Mouse (Mus musculus) induced T-regulatory cell, adult 2 months (primary cell): Measurements from ENCODE around the gene Ccdc24.

Experiments
- DNase-seq: peaks from one replicate; pipeline ENCODE4 v3.0.0-alpha.2; 2012; ENCODE audit warnings: low read depth

Gene Ccdc24

DNA sequence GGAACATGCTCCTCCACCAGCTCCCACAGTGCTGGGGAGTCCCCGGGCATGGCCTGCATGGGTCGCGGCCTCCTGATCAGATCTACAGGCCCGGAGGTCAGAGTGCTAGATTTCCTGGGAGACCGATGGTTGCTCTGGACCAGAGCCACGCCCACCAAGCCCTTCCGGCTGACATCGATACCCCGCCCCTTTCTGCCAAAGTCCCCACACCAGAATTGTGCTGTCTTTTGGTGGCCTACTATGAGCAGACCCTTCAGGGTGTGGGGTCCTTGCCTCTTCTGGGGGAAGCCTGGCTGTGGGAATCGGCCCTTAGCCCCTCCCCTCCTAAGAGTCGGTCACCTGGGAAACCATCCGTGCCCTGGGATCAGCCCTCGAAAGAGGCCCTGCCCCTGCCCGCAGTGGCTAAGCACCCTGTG lies at the start of gene Ccdc24:
TSS of gene Ccdc24 (minus strand) at position 87 of the 416 bp plus-strand sequence.
- no peak for DNase-seq

DNA sequence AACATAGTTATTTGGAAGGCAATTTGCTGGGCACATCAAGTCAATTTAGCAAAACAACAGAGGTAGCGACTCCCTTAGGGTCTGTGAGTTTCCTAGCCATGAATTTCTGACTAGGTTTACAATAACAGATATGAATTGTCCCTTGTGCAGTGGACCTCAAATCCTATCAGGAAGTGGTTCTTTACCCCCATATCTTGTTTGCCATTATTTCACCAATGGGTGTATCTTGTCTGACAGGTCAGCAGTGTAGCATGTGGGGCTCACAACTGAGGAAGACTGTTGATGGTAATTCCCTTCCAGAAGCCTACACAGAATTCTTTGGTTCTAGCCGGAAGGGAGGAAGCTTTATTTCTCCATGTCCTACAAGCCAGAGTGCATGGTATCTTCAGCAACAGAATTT lies 49.0 kb upstream of the Ccdc24 start:
- DNase-seq, result no peak

- DNase-seq, result no peak
Observed at GRCm38 (mm10) chr4:117918762-117919161, 46.4 kb upstream of the Ccdc24 start.

GRCm38 (mm10) chr4:117918261-117918660 lies 45.9 kb upstream of the Ccdc24 start:
- no peak for DNase-seq

DNA sequence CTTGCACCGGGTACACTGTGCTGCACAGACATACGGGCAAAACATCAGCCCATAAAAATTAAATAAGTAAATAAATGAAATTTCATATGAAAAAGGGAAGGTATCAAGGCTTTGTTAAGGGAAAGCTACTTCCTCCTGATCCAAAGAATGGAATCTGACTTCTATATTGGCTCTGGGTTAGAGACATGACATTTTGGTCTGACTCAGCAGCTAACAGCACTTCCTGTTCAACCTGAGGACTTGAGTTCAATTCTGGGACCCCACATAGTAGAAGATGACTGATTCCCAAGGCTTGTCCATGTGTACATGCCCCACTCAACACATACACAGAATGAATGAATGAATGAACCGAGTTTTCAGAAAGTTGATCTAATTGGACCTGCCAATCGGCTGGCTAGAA lies 45.5 kb upstream of the Ccdc24 start:
- no peak for DNase-seq

DNA sequence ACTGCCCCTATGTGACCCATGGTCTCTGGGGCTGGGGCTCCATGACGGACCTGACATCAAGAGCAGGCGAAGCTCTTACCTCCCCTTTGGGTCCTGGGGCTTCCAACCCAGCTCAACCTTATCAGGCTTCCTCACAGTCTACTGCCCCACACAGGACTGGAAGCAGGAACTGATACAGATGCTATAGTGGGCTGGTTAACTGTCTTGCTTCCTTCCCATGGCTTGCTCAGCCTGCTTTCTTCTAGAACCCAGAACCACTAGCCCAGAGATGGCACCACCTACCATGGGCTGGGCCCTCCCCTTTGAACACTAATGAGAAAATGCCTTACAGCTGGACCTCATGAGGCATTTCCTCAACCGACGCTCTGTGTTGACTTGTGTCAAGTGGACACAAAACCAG lies 45.0 kb upstream of the Ccdc24 start:
- DNase-seq, result no peak

- DNase-seq, result no peak
Observed at GRCm38 (mm10) chr4:117916386-117916785, 44.0 kb upstream of the Ccdc24 start.

DNA sequence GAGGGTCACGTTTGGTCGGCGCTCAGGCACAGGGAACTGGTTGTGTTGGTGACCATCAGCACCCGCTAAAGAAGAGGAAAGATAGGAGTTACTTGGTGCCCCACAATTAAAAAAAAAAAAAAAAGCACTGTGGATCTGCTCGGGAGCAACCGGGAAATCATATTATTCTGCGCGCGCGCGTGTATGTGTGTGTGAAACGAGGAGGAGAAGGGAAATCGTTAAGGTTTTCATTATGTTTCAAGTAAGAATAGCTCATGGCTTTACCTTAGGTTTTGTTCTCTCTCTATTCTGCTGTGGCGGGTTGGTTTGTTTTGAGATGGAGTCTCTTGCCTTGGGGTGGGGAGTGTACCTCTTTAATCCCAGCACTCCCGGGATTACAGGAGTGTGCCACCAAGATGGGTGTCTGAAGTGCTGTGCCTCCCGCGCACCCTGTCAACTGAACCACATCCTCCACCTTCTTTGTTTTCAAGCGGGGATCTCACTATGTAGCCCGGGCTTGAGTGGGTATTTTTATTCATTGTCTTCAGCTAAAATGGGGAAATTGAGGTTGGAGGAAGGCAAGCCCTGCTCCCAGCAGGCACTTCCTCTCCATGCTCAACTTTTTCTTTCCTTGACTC lies 43.2 kb upstream of the Ccdc24 start:
- DNase-seq, result no peak

DNA sequence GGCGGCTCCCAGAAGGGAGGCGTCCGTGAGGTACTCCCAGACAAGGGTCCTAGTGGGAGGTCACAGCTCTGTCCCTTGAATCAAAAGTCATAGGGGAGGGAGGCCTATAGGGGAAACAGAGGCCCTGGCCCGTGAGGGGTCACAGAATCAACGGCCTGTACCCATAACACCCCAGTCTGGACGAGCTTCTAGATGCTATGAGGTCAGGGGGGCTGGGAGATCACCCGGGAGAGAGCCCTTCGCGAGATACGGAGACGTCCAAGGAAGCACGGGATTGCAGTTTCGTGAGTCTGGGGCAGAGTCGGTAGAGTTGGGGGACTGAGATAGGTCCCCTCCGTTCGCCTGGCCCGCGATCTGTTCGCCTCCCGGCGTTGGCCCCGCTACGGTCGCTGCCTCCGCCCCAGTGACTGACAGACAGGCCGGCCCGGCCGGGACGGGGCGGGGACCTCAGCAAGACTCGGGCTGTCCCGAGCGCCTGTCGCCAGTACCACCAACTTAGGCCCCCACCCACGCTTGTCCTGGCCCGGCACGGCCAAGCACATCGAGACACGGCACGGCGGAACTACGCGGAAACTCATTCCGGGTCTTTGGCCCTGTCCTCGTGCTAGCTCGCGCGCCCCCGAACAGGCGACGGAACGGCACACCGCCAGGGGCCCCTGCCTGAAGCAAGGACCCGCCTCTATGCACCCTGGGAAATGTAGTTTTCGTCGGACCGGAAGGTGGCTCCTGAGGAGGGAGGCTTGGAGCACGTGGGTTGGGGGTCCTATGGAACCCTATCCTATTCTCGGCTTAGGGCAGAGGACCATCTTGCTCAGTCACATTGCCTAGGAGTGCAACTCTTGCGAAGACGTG lies 42.5 kb upstream of the Ccdc24 start, which contains the start of gene Ipo13:
TSS of gene Ipo13 (minus strand) at position 409 of the 852 bp plus-strand sequence.
- peak; percentile 96 for DNase-seq

DNA sequence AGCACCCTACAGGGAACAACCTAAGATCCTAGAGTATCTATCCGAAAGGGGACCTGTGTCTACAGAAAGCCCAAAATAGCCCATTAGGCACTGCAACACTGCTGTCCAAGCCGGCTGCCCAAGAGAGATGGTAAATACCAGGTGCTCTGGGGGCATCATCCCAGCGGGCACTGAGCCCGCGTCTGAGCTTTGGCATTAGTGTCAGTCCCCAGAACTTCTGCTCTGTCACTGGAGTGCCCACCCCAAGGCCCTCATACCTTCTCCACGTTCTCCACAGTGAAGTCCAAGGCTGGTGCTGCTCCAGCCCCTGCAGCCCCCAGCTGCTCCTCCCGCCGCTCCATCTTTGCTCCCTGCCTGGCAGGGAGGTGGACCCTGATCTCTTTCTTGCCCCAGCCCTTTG lies 41.7 kb upstream of the Ccdc24 start:
- DNase-seq, result no peak

DNA sequence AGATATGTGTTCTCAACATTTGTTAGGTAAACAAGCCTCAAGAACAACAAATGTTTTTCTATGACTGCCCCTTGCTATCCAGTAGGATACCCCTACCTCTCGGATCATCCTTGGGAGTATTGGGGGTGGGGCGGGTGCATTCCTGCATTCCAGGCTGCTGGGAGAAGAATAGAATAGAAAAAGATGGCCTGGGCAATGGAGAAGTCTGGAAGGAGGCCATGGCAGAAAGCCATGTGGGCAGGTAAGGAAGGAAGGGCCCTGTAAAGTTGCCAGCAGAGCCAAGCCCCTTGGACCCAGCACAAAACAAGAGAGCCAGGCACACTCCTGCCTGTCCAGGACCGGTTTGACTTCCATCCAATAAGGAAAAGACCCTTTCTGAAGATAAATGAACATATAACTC lies 41.1 kb upstream of the Ccdc24 start:
- DNase-seq, result no peak

DNA sequence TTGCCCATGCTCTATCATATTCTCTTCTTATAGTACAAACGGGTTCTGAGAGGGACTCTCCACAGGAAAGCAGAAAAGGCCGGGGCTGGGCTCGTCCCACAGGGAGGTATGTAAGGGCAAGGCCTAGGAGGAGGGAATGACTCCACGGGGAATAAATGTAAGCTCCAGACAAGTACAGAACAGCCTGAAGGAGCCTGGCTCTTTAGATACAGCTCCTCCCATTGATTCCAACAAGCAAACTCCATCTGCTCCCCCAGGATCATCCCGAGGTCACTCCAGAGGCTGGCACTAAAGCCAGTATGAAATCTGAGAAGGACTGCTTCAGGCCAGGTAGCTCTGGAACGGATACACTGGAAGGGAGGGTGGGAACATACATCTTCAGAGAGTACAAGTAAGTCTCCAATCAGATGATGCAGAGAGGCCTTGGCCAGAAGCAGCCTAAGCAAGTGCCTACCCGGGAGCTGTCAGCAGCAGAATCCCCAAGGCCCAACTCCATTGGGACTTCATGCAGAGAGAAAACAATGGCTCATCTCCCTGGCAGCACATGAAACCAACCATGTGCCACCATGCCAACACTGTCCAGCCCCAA lies 40.4 kb upstream of the Ccdc24 start:
- no peak for DNase-seq

- DNase-seq, result no peak
Observed at GRCm38 (mm10) chr4:117912131-117912561, 39.8 kb upstream of the Ccdc24 start.

- no peak for DNase-seq
Observed at GRCm38 (mm10) chr4:117908834-117909453, 36.6 kb upstream of the Ccdc24 start.

GRCm38 (mm10) chr4:117906196-117906595 lies 33.8 kb upstream of the Ccdc24 start:
- no peak for DNase-seq

GRCm38 (mm10) chr4:117904761-117905160 lies 32.4 kb upstream of the Ccdc24 start:
- DNase-seq, result no peak

GRCm38 (mm10) chr4:117904094-117904493 lies 31.7 kb upstream of the Ccdc24 start:
- no peak for DNase-seq

GRCm38 (mm10) chr4:117898111-117898510 lies 25.8 kb upstream of the Ccdc24 start:
- DNase-seq, result no peak

DNA sequence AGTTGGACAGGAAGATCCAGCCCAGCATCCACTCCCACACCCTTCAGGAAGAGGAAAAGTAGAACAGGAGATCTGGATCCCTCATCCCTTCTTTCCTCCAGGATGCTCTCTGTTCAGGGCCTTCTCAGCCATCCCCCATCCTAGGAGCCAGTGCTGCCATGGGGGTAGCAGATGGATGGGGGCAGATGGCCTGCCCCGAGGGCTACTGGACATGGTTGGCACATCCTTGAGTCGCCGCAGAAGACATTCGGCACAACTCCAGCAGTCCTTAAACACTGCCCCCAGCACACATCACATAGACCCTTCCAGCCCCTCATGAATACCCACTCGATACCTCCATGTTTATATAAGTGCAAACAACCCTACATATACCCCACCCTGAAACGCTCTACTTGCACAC lies 23.7 kb upstream of the Ccdc24 start:
- DNase-seq, result no peak

DNA sequence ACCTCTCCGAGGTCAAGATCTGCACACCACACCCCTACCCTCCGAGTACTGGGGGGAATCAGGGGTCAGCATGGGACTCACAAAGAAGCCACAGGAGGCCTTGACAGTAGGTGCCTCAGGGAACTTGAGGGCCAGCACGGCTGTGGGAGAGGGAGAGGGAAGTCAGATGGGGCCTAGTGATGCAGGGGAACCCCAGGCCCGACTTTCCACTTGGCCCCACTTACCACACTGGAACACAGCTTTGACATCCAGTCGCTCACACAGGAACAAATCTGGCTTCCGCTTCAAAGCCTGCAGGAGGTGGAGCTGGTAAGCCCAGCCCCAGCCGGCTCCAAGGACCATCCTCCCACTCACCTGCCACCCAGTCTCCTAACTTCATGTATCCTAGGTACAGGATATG lies 23.0 kb upstream of the Ccdc24 start:
- DNase-seq, result no peak

DNA sequence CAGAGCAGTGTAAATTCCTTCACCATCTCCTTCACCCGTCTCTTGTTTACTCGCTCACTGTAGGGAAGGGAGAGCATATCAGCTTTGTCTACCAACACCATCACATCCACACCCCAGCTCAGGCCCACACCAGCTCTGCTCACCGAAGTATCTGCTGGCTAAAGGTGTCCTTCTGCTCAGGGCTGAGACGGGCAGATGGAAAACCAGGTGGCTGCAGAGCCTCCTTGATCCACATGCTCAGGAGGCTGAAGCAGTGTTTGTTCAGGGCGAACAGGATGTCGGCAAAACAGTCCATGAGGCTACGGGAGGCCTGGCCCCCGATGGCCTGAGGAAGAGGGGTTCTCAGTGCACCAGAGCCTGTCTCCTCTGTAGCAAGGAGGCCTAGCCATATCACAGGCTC lies 22.2 kb upstream of the Ccdc24 start:
- DNase-seq, result no peak

DNA sequence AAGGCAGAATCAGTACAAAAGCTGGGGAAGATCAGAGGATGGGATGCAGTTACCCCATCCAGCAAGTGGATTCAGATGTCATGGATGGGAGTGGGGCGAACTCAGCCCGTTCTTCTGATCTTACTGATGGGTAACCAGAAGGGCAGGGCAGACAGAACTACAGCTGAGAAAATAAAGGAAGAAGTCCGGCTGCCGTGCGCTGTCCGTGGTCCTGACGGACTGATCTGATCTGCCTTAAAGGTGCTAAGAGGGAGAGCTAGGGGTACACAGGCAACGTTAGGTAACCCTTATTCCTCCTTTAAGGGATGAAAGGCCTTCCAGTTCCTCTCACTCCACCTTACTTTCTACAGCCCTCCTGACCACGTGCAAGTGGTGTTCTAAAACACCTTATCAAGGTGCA lies 21.0 kb upstream of the Ccdc24 start:
- peak; percentile 72 for DNase-seq

DNA sequence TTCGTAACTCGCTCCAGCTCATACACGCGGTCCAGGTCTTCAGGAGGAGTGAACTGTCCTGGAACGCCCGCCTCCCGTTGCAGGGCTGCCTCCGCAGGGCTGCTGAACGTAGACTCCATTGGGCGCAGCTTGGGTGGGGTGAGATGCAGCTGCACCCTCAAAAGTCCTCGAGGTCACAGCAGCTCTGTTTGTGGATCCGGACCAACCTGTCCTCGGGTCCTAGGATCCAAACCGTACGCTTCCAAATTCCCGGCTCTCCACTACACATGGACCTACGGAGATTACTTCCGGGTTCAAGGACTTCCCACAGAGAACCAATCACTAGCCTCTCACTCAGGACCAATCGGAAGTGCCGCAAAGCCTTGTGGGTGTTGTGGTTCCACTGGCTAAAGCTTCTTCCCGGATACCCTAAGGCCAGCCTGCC lies 19.4 kb upstream of the Ccdc24 start, which contains the start of gene Dph2:
TSS of gene Dph2 (minus strand) at position 295 of the 424 bp plus-strand sequence.
- peak; percentile 92 for DNase-seq
